Mouse (Mus musculus) thymus, postnatal 10 days (tissue): Measurements from ENCODE around the gene Spire2.
A peak's percentile ranks its signal among the peaks of the same experiment; 100 is the strongest.
"Not testable (repeated sequence)": the region's sequence is repeated elsewhere in the genome, so short reads cannot be mapped to it uniquely, and the experiment has no call there.

Experiments used
- DNase-seq, 2 experiments: peaks; one replicate each; pipeline ENCODE4 v3.0.0; 2021; ENCODE audit warnings: low spot score in 2 of 2

Gene Spire2

DNA sequence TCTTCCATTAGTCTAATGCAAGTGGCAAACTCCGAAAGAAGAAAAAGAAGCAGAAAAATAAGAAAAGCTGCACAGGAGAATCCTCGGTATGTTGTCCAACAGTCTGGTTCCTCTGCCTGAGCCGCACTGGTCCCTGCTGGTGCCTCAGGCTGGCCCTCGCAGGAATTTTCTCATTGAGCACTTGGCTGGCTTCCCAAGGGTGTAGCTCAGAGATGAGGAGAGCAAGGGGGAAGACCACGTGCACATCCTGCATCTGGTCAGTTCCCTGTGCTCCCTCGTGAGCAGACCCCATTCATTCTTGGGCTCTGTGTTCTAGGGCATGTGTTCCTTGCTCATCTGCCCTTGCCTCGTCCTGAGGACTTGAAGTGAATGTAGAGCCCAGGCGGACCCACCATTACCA, 50.0 kb downstream of the Spire2 start:
- no peak for DNase-seq

DNA sequence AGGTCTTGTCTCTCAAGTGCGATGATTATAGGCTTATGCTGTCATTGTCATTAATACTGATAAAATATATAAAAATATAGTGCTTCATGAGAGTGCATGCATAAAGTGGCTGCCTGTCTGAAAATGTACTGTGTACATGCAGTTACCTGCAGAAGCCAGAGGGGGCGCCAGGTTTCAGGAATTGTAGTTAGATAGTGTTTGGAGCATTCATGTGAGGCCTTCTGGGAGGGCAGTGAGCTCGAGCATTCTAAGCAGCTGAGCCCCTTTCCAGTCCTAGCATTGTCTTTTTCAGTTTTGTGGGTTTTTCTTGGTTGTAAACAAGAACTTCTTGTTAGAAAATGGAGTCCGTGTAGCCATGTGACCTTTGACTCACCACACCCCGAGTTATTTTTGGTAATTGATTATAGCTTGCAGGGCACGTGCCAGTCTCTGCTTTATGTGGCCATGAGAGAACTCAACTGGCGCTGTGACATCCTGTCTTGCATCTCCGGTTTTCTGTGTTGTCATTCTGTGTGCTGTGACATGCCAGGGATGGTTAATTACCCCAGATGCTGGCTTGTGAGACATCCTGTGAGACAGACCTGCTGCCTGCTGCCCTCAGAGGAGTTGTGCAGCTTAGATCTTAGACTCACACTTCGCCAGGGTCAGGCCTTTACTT, 52.5 kb downstream of the Spire2 start:
- DNase-seq: peak in 1 of 2 experiments; percentile 50

DNA sequence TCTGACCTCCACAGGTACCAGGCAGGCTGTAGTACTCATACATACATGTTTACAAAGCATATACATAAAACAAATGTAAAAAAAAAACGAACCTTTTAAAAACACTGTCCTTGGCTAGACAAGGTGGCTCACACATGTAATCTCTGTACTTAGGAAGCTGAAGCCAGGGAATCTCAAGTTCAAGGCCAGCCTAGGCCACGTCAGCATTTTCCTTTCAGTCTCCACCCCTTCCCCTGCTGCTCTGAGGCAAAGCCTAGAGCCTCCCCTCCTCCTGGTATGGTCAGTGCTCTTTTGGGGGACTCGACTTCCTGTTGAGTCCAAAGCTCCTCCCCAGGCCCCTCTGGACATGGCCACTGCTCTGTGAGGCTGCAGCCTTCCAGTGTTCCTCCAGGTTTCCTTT, 54.5 kb downstream of the Spire2 start:
- DNase-seq: no peak

DNA sequence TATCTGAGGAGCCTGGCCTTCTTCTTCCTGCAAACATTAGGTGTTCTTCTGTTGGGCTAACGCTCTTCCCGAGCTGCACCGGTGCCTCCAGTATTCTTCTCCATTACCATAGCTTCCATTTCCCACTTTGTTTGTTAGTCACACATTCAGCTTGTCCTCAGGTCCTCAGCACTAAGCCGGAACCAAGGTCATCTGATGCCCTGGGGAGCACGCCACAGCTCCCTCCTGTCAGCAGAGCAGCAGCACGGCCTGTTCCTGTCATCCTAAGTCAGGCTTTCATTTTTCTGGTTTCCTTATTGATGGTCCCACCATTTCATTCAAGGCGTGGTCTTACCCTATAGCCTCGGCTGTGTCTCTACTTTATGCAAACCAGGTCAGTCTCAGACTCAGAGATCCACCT, 55.3 kb downstream of the Spire2 start:
- DNase-seq: no peak

DNA sequence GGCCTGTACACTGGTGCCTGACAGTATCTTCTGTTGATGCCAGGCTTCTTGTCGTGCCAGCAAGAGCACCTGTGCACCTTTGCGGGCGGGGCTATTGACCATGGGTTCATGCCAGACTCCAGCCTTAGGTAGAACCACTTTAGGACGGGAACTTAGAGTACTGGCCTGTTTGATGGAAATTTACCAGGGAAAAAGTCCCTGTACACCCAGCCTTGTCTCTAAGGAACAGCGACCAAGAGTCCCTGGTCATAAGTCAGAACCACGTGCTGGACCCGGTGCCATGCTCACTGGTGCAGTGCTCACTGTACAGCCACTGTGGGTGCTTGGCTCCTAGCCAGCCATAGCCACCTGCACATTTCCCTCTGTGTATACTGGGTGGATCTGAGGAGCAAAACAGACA, 56.5 kb downstream of the Spire2 start:
- no peak for DNase-seq

DNA sequence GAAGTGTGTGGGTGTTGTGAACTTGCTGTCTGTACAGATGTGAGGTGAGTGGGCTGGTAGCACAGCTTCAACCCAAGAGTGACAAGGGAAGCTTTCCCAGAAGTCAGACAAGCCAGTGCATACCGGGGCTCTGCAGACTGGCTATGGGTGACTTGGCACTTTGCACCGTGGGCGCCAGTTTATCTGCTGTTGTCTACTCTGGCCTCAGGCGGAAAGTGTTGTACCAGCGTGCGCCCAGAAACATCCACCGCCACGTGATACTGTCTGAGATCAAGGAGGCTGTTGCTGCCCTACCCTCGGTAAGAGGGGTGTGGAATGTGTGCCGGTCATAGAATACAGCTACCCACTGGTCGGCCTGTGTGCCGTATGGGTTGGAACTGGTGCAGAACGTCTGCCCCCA, 65.8 kb downstream of the Spire2 start:
- DNase-seq: no peak

DNA sequence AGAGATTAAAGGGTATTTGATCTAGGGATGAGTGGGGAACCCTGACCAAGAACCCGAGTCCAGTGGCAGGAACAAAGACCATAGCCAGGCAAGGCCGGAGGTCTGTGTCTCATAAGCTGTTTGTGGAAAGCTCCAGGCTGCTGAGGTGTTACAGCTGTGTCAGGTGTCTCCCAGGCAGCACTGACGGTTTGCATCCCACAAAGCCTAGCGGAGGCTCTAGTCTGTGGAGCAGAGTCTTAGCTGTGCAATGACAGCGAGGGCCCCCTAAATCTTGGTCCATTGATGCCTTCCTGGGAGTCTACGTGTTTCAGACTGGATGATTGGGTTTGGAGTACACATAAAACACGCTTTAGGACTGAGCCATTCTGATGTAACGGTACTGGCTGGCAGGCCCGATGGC, 69.4 kb downstream of the Spire2 start:
- no peak for DNase-seq

DNA sequence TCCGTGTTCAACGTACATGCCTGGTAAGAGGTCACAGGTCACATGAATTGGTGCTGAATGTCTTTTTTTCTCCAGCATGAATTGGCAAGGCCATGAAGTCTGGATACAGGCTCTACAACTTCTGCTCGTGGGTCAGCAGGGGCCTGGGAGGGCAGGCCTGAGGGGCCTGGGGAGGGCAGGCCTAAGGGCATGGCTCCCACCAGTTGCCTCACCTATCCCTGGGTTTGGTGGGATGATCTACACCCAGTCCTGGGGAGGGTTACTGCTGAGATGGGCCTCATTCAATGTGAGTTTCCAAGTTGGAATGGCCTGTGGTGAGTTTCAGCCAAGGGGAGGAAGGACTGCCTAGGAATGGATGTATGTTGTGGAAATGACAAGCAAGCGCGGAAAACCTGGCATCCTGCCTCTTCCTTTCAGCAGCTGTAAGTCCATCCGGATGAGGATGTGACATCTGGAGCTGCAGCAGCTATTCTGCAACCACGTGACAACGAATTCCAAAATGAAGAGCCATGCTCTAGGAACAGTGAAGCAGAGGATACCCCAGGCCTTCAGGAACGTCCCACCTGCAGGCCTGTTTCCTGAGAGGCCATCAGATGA, 70.3 kb downstream of the Spire2 start:
- DNase-seq: no peak

DNA sequence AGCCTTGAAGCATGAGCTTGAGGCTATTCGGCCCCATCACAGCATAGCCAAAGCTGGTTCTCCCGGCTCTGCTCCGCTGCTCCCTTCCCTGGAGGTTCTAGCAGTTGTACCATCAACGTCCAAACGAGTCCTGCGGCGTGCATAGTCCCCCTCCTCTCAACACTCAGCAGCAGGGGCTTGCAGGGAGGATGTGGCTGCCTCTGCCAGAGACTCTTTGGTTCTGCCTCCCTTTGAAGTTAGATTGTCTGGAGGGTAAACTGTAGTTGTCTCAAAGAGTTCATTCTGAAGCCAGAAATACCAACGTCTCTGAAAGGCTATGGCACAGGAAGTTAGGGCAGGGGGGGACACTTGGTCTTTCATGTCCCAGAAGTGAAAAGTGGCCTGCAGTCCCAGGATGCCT, 72.0 kb downstream of the Spire2 start:
- DNase-seq: peak; percentile 72 to 74

DNA sequence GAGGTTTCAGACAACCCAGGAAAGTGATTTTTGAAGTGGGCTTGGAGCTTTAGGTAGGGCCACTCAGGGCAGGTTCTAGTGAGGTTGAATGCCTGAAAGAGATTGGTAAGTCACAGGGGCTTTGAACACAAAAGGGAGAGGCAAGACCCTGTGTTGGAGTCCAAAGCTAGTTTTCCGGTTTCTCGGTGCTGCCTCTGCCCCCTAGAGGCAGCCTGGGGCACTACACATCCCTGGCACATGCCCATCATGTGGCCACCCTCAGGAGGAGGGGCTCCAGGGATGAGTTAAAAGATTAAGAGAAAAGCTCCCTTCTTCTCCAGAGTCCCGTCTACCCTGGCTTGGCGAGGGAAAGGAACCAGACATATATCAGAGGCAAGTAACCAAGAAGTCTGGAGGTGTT, 74.3 kb downstream of the Spire2 start, which contains the start of gene Mc1r:
Mc1r (plus strand) TSS at position 322 of the 400 bp plus-strand sequence.
- DNase-seq: peak; percentile 64 to 80

DNA sequence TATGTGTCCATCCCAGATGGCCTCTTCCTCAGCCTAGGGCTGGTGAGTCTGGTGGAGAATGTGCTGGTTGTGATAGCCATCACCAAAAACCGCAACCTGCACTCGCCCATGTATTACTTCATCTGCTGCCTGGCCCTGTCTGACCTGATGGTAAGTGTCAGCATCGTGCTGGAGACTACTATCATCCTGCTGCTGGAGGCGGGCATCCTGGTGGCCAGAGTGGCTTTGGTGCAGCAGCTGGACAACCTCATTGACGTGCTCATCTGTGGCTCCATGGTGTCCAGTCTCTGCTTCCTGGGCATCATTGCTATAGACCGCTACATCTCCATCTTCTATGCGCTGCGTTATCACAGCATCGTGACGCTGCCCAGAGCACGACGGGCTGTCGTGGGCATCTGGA, 75.1 kb downstream of the Spire2 start:
- DNase-seq: no peak

DNA sequence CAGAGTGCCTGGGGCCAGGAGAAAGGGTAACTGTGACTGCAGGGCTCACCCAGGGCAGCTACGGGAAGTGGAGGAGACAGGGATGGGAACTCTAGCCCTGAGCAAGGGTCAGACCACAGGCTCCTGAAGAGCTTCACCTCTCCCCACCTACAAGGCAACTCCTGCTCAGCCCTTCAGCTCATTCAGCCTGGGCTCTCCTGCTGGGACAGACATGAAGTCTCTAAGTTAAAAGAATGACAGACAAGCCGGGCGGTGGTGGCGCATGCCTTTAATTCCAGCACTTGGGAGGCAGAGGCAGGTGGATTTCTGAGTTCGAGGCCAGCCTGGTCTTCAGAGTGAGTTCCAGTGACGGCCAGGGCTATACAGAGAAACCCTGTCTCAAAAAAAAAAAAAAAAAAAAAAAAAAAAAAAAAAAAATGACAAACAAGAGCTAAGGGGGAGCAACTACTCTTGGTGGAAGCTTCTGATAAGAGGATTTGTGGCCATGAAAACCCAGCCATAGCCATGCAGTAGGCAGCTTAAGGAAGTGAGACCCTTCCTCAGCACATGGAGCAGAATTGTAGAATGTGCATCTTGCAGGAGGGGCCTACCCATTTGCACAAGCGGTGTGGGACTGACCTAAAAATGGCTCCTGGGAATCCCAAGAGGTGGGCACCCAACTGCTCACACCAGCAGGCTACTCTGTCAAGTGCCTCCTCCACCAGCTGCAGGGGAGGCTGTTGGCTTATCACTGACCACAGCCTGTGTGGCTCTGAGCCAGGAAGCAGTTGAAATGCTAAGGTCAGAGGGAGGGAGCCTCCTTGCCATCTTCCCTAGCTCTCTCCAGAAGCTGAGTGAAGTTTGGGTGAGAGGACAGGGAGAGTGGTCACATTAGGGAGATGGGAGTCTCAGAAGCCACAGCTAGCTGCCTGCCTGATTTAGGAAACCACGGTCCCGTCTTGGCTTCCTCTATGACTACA, 76.4 kb downstream of the Spire2 start:
- DNase-seq: no peak

DNA sequence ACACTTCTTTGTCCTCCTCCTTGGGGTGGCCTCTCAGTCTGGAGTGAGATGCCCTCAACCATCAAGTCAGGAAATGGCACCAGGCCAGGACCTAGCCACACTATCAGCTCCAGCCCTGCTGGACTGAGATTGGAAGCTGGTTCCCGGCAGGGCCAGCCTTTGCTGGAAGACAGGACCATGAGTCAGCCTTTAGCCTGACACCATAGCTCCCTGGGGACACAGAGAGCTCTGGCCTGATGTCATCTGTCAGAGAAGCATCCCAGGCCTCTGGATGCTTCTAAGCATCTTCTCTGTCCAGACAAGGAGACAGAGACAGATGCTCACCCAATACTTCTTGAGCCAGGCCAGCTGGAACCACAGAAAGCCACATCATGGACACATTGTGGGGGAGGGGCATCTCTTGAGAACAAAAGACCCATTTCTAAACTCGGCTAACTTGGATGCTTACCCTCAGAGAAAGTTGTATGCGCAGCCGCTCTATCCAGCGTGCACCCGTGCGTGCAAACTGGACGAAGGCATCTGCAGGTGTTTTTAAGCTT, 77.6 kb downstream of the Spire2 start:
- no peak for DNase-seq

DNA sequence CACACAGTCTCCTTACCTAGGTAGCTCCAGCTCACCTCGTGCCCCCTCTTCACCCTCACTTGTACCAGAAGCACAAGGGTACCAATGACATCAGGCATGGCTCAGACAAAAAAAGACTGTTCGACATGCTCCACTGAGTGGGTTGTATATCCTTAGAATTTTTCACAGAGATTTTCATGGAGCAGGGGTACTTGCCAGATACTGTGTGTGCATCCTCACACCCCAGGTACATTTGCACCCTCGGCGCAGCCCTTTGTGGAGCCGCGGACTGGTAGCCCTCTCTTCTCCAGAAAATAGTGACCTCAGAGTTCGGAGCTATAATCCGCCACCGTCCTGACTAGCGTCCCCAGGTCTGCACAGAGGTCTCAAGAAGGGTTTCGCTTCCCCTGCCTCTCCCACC, 78.3 kb downstream of the Spire2 start:
- DNase-seq: no peak

DNA sequence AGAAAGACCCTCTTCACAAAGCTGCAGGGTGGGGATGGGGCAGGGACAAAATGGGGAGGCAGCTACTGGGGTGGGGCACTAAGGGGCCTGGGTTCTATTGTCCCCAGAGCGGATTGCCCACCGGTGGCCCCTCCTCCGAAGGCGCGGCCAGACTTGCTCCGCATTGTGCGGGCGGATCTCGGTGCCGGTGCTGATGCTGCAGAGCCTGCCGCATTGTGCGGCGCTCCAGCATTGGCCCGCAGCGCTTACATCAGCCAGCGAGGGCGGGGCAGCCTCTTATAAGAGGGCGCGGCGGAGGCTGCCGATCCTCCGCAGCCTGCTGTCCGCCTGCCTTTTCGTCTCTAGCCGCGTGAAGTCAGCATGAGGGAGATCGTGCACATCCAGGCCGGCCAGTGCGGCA, 78.7 kb downstream of the Spire2 start, which contains the start of gene Tubb3:
Tubb3 (plus strand) TSS at position 179 of the 400 bp plus-strand sequence.
- DNase-seq: no peak

DNA sequence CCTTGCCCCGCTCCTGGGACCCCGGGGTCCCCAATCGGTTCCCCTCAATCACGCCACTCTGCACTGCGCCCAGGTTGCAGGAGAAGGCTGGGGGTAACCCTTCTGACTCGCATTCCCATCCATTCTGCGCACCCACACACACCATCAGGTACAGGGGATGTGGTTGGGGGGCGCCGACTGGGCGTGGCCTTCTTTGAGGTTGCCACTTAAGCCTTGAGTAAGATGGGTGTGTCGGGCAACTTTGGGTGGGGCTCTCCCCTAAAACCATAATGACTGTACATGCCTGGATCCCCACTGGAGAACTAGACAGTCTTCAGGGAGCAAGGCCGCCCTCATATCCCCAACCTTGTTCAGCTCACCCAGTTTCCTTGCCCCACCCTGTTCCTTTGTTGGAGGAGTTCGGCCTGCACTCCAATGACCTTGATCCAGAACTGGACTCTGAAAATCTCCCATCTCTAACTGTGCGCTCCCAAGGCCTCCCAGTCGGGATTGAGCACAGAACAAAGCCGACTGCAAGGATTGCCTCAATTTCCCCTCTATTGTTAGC, 79.3 kb downstream of the Spire2 start:
- DNase-seq: no peak

DNA sequence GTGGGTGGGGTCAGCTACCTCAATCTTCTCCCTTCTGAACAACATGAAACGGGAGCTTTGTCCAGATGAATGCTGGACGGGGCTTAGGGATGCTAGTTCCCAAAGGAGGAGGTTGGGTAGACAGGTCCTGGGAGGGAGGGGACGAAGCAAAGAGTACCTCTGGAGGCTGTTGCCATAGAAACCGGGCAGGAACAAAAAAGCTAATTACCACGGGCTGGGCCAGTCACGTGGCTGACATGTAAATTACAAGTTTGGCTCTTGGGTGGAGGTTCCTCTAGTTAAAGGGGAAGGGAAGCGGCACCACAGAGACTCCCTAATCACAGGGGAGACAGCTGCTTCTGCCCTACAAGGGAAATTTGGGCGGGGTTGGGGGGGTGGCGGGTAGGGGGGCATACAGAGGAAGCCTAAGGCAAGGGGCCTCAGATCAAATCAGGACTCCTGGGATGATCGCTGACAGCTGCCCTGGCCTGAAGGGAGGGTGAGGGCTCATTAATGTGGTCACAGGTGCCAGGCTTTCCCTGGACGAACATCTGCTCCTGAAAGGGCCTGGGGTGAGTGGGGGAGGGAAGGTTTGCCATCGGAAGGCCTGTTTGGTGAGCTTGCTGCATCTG, 80.2 kb downstream of the Spire2 start:
- no peak for DNase-seq

DNA sequence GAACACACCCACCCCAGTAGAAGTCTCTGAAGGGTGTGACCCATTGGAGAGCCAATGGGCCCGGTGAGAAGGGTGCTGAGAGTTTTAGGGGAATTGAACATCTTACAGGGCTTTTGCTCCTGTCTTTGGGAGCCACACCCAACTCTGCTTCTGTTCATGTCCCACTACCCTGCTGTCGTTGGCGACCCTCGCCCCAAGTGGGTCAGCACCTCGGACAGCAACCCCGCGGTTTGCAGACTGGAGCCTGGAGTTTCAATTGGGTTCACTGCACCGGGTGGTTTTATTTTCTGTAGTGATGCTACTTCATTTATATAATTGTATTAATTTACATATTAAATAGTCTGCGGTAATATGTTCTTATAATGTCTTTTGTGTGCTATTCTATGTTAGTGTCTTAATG, 81.7 kb downstream of the Spire2 start:
- DNase-seq: peak in 1 of 2 experiments; percentile 51

DNA sequence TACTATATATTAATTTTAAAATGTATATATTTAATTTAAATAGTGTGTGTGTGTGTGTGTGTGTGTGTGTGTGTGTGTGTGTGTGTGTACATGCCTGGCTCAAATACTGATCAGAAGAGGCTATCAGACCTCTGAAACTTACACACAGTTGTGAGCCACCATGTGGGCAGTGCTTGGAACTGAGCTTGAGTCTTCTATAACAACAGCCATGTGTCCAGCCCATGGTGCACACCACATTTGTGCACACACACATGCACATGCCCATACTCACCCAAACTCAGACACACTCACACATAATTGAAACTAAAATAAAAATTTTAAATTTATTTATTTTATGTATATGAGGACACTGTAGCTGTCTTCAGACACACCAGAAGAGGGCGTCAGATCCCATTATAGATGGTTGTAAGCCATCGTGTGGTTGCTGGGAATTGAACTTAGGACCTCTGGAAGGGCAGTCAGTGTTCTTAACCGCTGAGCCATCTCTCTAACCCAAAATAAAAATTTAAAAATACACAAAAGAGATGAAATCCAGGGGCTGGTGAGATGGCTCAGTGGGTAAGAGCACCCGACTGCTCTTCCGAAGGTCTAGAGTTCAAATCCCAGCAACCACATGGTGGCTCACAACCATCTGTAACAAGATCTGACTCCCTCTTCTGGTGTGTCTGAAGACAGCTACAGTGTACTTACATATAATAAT, 82.6 kb downstream of the Spire2 start:
- DNase-seq: not testable (repeated sequence)

DNA sequence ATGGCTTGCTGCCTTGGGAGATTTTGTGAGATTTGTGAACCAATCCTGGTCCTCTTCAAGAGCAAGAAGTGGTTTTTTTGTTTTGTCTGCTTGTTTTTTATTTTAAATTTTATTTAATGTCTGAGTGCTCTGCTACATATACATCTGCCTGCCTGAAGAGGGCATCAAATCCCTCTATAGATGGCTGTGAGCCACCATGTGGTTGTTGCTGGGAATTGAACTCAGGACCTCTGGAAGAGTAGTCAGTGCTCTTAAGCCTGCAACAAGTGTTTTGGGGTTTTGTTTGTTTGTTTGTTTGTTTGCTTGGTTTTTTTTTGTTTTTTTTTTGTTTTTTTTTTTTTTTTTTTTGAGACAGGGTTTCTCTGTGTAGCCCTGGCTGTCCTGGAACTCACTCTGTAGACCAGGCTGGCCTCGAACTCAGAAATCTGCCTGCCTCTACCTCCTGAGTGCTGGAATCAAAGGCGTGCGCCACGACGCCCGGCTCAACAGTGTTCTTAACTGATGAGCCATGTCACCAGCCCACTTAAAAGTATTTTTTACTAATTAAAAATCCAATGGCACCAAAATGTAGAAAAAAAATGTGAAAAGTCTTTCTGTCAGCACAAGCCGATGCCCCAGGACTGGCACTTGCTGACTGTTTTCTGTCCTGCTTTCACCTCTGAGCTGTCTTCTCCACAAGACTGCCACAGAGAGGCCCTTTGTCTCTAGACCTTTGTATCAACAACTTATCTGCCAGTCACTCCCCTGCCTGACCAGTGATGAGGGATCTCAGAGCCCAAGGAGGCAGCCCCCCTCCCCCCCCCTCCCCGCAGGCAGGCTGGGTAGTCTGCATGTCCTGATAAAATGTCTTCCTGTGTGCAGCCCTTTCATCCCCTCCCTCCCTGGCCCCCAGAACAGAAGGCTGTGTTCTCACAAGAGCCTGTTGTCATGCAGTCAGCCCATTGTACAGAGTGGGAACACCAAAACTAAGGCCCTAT, 83.7 kb downstream of the Spire2 start:
- peak in 1 of 2 experiments; percentile 51 for DNase-seq
